Mouse (Mus musculus) Patski (cell line): ENCODE results near the gene Zpbp2. TPM values are rescaled to one million over a fixed set of nuclear protein-coding genes. Genes with fewer than 3 reads are reported as not detected.
A peak's percentile ranks its signal among the peaks of the same experiment; 100 is the strongest.

Experiments
- ATAC-seq: fragments of 100-300 bp; one replicate; pipeline ENCODE4 v1.8.0; 2021
- CTCF ChIA-PET: fragments of 350-600 bp; sonication (Branson Sonifier 250); formaldehyde crosslinking; loops from one replicate; lab custom pipeline; 2022; ENCODE audit warnings: inconsistent platforms; lab: Charles Lee
- POLR2A ChIA-PET: fragments of 350-600 bp; sonication (Branson Sonifier 250); formaldehyde crosslinking; loops from one replicate; lab custom pipeline; 2022; ENCODE audit warnings: antibody characterized with exemption, inconsistent platforms; lab: Charles Lee
- DNase-seq: peaks from one replicate; pipeline ENCODE4 v3.0.0-alpha.2; 2011; ENCODE audit warnings: low read depth, low spot score
- H3K27me3 ChIP-seq: fragments of 371-371 bp; one replicate; pipeline ENCODE4 v1.5.1; 2021
- CTCF ChIP-seq: fragments of 100-300 bp; IDR thresholded peaks from one replicate; pipeline ENCODE4 v1.5.1; 2021
- in situ Hi-C: fragments of 300-500 bp; cut with MboI; formaldehyde crosslinking; loops from 3 replicates; pipeline ENCODE4 v1.11.1; 2018; ENCODE audit warnings: low pct_unique_long_range_greater_than_20kb, mixed read lengths
- polyA plus RNA-seq: library from polyadenylated mRNA; unstranded; gene quantifications from one replicate; pipeline ENCODE4 v1.2.3, GENCODE M21; 2021

Zpbp2 gene
- polyA plus RNA-seq, 1 experiment from 2014 or later, result 0.98 TPM

DNA sequence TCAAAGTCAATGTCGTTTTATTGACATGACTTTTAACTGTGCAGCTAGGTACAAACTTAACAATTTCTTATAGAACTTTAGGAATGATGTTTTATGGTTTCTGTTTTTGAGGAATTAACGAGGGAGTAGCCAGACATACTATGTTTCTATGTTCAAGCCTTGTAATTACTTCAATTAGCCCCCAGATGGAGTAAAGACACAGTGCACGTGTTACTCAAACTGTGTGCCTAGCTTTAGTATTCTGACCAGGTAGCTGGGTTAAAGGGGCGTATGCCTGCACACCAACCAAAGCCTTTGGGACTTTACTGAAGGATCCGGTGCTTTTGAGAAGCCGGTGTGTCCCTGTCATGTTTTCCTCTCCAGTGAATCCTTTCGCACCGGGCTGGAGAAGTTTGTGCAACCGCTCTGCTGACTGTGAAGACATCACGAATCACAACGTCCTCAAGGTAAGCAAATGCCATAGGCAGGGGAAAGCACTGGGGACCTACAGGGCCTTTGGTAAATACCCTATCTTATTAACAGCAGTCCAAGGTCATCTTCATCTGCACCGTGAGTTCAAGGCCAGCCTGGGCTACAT lies 4.3 kb downstream of the Zpbp2 start:
- in situ Hi-C loops, result no loop called here
- TF ChIP-seq CTCF, result peak; percentile 57
- ATAC-seq (no peak), DNase-seq (no peak)
- POLR2A ChIA-PET, result no interaction called here
- CTCF ChIA-PET, result interaction anchor here (2.5 kb wide), 1 partner anchor 42 kb away, joined by 10 read pairs; the partner anchor contains the start of gene Lrrc3c
- H3K27me3 ChIP-seq, result peaks cover 42% of the 10 kb centered on the region

GRCm38 (mm10) chr11:98560942-98561341 lies 10.0 kb downstream of the Zpbp2 start:
- ATAC-seq, result no peak
- DNase-seq, result no peak
- in situ Hi-C loops, result no loop called here
- TF ChIP-seq CTCF, result no peak
- ChIA-PET CTCF (no interaction called here), POLR2A (interaction anchor here (0.6 kb wide), 1 partner anchor 28 kb away, joined by 3 read pairs; no protein-coding TSS in a partner anchor)
- H3K27me3 ChIP-seq, result peaks cover 52% of the 10 kb centered on the region

DNA sequence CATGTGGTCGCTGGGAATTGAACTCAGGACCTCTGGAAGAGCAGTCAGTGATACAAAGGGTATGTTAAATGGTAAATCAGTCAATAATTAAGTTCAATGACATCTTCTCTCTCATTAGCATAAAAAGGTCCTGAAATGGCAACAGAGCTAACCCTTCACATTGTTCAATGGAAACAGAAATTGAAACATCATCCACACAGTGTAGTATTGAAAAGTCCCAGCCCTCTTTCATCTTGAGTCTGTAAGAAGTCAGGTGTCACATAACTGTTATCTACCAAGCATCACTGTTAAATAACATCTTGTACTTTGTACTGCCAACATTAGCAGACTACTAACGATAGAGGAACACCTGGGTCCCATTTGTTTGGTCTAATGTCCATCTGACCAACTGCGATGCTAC lies 12.1 kb downstream of the Zpbp2 start:
- in situ Hi-C loops, result no loop called here
- peaks cover 41% of the 10 kb centered on the region for H3K27me3 ChIP-seq
- POLR2A ChIA-PET, result no interaction called here

DNA sequence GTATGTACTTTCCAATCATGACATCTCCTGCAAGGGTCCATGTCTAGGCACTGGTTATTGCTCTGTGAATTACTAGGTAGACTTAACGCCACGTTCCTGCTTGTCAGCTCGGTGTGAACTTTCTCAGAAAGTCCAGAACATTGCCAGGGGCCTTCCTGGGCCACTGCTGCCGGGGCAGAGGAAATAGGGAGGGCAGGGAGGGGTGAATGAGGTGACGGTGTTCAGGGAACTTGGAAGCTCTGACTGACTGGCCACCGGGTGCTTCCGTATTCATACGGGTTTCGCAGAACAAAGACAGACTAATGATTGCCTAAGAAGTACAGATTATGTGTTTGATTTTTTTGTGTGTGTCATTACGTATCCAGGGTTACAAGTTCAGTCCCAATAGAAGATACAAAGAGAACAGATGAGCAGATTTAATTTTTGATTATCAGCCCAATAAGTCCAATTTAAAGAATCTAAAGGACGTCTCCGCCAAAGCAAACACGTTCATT lies 13.1 kb downstream of the Zpbp2 start:
- CTCF ChIA-PET, result no interaction called here

More for the DNA sequence above, 12.1 kb downstream of the Zpbp2 start:
- no peak for ATAC-seq
- no peak for DNase-seq
- CTCF ChIA-PET, result no interaction called here
- no peak for TF ChIP-seq CTCF

GRCm38 (mm10) chr11:98568326-98568725 lies 17.4 kb downstream of the Zpbp2 start:
- in situ Hi-C loops, result no loop called here
- CTCF ChIA-PET, result interaction anchor here (1.0 kb wide), 1 partner anchor 105 kb away, joined by 3 read pairs; no protein-coding TSS in a partner anchor
- no peak for DNase-seq
- no peak for ATAC-seq
- H3K27me3 ChIP-seq, result peaks cover 19% of the 10 kb centered on the region
- POLR2A ChIA-PET, result interaction anchor here (0.5 to 0.6 kb wide), 2 partner anchors 85 to 114 kb away, joined by 3 read pairs; no protein-coding TSS in a partner anchor
- TF ChIP-seq CTCF, result peak; percentile 62

More for the DNA sequence above, 13.1 kb downstream of the Zpbp2 start:
- no peak for TF ChIP-seq CTCF
- H3K27me3 ChIP-seq, result peaks cover 36% of the 10 kb centered on the region
- POLR2A ChIA-PET, result no interaction called here
- in situ Hi-C loops, result no loop called here
- ATAC-seq, result no peak
- no peak for DNase-seq

DNA sequence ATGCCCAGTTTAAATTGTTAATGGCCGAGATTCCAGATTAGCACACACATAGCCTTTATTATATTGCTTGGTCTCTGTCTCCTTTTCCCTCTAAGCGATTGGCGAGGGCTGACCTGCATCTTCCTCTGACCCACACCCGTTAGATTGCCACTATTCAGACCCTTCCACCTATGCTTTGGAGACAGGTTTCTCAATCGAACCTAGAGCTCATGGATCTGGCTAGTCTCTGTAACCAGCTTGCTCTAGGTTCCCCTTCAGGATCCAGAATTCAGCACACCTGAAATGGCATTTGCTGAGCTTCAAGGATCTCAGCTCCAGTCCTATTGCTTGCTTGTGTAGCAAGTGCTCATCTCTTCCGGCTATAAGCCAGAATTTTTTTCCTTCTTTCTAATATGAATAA lies 18.6 kb downstream of the Zpbp2 start:
- H3K27me3 ChIP-seq, result peaks cover 7% of the 10 kb centered on the region
- DNase-seq (no peak), ATAC-seq (no peak)
- TF ChIP-seq CTCF, result no peak
- ChIA-PET CTCF (no interaction called here), POLR2A (no interaction called here)
- in situ Hi-C loops, result no loop called here

- ChIA-PET CTCF (interaction anchor here (1.0 to 1.1 kb wide), 2 partner anchors 24 to 85 kb away, joined by 3 read pairs; no protein-coding TSS in a partner anchor), POLR2A (no interaction called here)
- no peaks in the 10 kb centered on the region for H3K27me3 ChIP-seq
- no peak for TF ChIP-seq CTCF
- in situ Hi-C loops, result no loop called here
- ATAC-seq (peak; percentile 41), DNase-seq (no peak)
These were observed 26.9 kb downstream of the Zpbp2 start for GRCm38 (mm10) chr11:98577776-98578175.

GRCm38 (mm10) chr11:98580301-98581121 lies 29.6 kb downstream of the Zpbp2 start:
- CTCF ChIA-PET, result no interaction called here
- TF ChIP-seq CTCF, result no peak
- in situ Hi-C loops, result no loop called here
- no peak for DNase-seq
- ATAC-seq, result no peak
- H3K27me3 ChIP-seq, result no peaks in the 10 kb centered on the region
- POLR2A ChIA-PET, result no interaction called here

- no peak for ATAC-seq
- in situ Hi-C loops, result no loop called here
- CTCF ChIA-PET, result no interaction called here
These were observed 30.6 kb downstream of the Zpbp2 start for GRCm38 (mm10) chr11:98581286-98582029.

DNA sequence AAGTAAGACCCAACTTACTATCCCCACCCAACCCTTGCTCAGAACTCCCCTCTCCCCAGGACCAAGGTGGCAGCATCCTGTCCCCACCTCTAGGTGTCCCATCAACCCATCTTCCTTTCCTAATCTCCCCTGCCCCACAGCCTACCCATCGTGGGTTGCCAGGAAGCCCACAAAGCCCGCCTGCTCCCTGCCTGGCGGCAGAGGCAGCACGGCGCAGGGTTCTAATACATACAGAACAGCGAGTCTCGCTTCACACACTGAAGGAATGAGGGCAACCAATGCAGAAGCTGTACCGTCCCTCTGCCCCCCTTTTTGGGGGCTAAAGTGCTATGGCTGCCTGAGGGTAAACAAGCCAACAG lies 31.1 kb downstream of the Zpbp2 start:
- POLR2A ChIA-PET, result no interaction called here
- ATAC-seq, result no peak
- in situ Hi-C loops, result no loop called here
- CTCF ChIA-PET, result no interaction called here
- no peak for DNase-seq
- H3K27me3 ChIP-seq, result no peaks in the 10 kb centered on the region
- no peak for TF ChIP-seq CTCF

More at GRCm38 (mm10) chr11:98581286-98582029, 30.6 kb downstream of the Zpbp2 start:
- POLR2A ChIA-PET, result no interaction called here
- no peaks in the 10 kb centered on the region for H3K27me3 ChIP-seq
- no peak for DNase-seq
- no peak for TF ChIP-seq CTCF
